Mouse (Mus musculus) G1E (cell line): Measurements from ENCODE around the gene Mfsd12.

Experiments used
- CTCF ChIP-seq: IDR thresholded peaks from 2 replicates; pipeline ENCODE4 v1.5.1; 2012; ENCODE audit warnings: low read depth, low read length, inconsistent platforms, mixed read lengths
- GATA1 ChIP-seq: IDR thresholded peaks from 2 replicates; pipeline ENCODE4 v1.6.1; 2012; ENCODE audit warnings: borderline replicate concordance, low read length, inconsistent platforms, mixed read lengths
- GATA2 ChIP-seq: IDR thresholded peaks from 2 replicates; pipeline ENCODE4 v1.6.1; 2012; ENCODE audit warnings: low read depth, low read length, inconsistent platforms, borderline replicate concordance
- POLR2AphosphoS5 ChIP-seq: IDR thresholded peaks from 2 replicates; pipeline ENCODE4 v1.6.1; 2012; ENCODE audit warnings: low read depth, low read length, inconsistent platforms; ENCODE audit not compliant: insufficient replicate concordance
- TAL1 ChIP-seq: conservative IDR thresholded peaks from 2 replicates; pipeline ENCODE4 v1.6.1; 2012; ENCODE audit warnings: low read depth, low read length, inconsistent platforms, mixed read lengths

DNA sequence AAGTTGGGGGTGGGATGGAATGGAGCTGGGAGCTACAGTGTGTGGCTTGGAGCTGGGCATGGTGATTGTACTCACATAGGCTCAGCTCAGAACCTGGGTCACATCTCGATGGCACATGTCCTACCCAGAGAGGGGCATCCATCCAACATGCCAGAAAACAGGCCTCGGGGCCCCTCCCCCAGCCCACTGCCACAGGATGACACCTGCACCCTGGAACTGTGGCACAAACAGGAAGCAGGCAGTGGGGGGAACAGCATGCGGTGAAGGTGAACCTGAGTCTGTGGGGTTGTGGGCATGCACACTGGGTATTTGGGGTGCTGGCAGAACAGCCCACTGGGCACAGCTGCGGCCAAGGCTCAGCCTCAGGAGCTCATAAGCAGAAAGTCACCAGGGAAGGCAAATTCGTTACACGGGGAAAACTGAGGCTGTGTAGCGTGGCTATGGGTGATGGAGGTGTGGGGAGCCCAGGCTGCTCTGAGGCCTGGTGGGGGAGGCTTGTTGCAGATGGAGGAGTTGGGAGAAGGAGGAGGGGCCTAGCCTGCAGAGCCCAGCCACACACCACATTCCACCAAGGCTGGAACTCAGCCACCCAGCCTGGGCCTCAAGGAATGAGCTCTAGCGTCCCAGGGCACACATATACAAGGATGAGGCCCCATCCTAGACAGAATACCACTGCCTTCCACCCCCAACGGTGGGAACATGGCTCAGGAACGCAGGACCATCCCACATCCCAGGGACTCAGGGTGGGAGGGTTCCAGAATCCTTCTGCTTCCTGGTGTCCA, 27.9 kb upstream of the Mfsd12 start:
- TF ChIP-seq CTCF = no peak
- no peak for TF ChIP-seq POLR2AphosphoS5
- TF ChIP-seq GATA1 = no peak
- no peak for TF ChIP-seq TAL1
- no peak for TF ChIP-seq GATA2
